Mouse (Mus musculus): ENCODE measurements around the gene Pxylp1.
"Not testable (repeated sequence)": the region's sequence is repeated elsewhere in the genome, so short reads cannot be mapped to it uniquely, and the experiment has no call there.

The Pxylp1 gene

GRCm38 (mm10) chr9:96892546-96892945 is at the start of gene Pxylp1:
Pxylp1 (minus strand) TSS chr9:96892669.
- DNase-seq, result no peak

- no peak for DNase-seq
Measured at GRCm38 (mm10) chr9:96938887-96939286, 46.4 kb upstream of the Pxylp1 start.

GRCm38 (mm10) chr9:96936427-96936826 is 44.0 kb upstream of the Pxylp1 start:
- not testable (repeated sequence) for DNase-seq

- DNase-seq, result no peak
Measured at GRCm38 (mm10) chr9:96935556-96936300, 43.3 kb upstream of the Pxylp1 start.

GRCm38 (mm10) chr9:96934816-96935215 is 42.3 kb upstream of the Pxylp1 start:
- no peak for DNase-seq

GRCm38 (mm10) chr9:96932751-96933150 is 40.3 kb upstream of the Pxylp1 start:
- DNase-seq, result no peak

GRCm38 (mm10) chr9:96923577-96924316 is 31.3 kb upstream of the Pxylp1 start:
- no peak for DNase-seq

GRCm38 (mm10) chr9:96923119-96923518 is 30.6 kb upstream of the Pxylp1 start:
- DNase-seq, result no peak

- DNase-seq, result peak; percentile 95
Measured at GRCm38 (mm10) chr9:96916620-96917538, 24.4 kb upstream of the Pxylp1 start.

- no peak for DNase-seq
Measured at GRCm38 (mm10) chr9:96916076-96916475, 23.6 kb upstream of the Pxylp1 start.

- DNase-seq, result peak; percentile 47
Measured at GRCm38 (mm10) chr9:96914851-96915250, 22.4 kb upstream of the Pxylp1 start.

- DNase-seq, result no peak
Measured at GRCm38 (mm10) chr9:96914005-96914404, 21.5 kb upstream of the Pxylp1 start.

GRCm38 (mm10) chr9:96909503-96909902 is 17.0 kb upstream of the Pxylp1 start:
- no peak for DNase-seq

- no peak for DNase-seq
Measured at GRCm38 (mm10) chr9:96908737-96909136, 16.3 kb upstream of the Pxylp1 start.

GRCm38 (mm10) chr9:96904360-96905355 is 12.2 kb upstream of the Pxylp1 start:
- DNase-seq, result no peak

GRCm38 (mm10) chr9:96899717-96900116 is 7.2 kb upstream of the Pxylp1 start:
- DNase-seq, result no peak

GRCm38 (mm10) chr9:96899004-96899403 is 6.5 kb upstream of the Pxylp1 start:
- no peak for DNase-seq

GRCm38 (mm10) chr9:96896690-96897089 is 4.2 kb upstream of the Pxylp1 start:
- DNase-seq, result no peak

- peak; percentile 36 for DNase-seq
Measured at GRCm38 (mm10) chr9:96893582-96893981, 1.1 kb upstream of the Pxylp1 start.

GRCm38 (mm10) chr9:96891341-96892330 is 833 bp downstream of the Pxylp1 start:
- peak; percentile 38 for DNase-seq

GRCm38 (mm10) chr9:96890756-96891155 is 1.7 kb downstream of the Pxylp1 start:
- no peak for DNase-seq

Data from kidney, postnatal 14 days (tissue).